Mouse (Mus musculus) kidney, postnatal 14 days (tissue): Measurements from ENCODE around the gene Slc2a1.

ENCODE experiments used
- DNase-seq: peaks from one replicate; pipeline ENCODE4 v3.0.0; 2022; ENCODE audit warnings: mixed read lengths

Gene Slc2a1

DNA sequence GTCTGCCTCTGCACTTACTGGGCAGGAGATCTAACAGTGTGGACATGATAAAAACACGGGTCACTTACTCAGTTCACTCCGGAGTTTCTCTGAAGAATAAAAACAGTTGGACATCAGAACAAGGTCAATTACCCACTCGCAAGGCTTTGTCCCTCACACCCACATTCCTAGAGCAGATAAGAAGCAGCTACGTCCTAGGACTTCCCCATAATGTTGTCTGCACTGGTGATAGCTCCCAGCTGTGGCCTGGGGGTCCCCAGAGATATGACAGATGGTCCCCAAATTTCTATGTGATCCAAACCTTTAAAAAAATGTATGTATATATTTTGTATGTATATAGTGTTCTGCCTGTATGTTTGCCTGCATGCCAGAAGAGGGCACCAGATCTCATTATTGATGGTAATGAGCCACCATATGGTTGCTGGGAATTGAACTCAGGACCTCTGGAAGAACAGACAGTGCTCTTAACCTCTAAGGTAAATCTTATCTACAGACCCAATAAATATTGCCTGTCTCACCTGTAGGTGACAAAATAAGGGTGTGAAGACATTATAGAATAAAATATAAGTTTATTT, 71.7 kb downstream of the Slc2a1 start:
- DNase-seq = no peak

DNA sequence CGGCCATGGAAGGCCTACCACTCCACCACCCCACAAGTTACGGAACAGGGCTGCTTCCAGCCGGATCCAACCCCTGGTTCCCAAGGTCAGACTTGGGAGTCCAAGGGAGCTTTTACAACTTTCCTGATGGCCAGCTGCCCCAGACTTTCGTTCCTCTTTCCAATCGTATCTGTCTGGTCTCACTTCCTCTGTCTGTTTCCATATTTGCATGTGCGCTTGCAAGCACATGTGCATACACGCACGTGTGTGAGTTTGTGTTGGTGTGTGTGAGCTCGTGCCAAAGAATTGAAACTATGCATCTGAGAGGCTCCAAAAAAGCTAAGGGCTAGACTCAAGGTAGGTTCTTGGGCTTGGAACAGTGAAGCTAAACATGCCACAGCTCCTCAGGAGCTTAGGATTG, 72.9 kb downstream of the Slc2a1 start:
- DNase-seq = no peak

DNA sequence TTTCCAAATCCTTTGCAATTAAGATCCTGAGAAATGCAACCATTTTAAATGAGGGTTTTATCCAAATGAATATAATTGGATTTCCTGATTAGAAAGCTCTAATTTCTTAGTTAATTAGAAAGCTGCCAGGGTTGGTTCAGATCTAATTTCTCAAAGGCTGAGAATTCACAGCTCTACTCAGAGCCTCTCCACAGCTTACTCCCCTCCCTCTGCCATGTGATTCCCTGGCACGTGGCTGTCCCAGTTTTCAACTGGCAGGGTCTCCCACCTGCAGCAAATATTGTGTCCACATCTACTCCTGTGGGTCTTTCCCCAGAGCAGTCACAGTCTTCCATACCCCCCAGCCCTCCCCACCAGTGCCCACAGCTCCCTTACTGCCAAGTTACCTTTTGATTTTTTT, 75.0 kb downstream of the Slc2a1 start:
- no peak for DNase-seq

DNA sequence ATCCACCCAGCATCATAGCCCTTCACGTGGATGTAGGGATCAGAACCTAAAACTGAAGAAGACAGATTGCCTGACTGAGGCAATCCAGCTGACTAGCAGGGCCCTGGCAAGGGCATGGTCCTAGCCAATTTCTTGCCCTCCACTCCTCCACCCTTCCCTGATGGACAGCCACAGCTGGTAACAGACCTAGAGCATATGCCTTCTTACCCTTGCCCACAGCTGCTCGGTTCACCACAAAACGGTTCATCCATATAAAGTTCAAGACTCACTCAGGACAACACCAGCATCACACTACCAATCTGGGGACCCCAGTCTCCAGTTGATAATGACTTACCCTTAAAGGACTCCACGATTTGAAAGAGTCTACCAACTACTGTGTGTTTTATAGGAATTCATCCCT, 77.3 kb downstream of the Slc2a1 start:
- DNase-seq = no peak
